Mouse (Mus musculus) stomach, postnatal 0 days (tissue): Measurements from ENCODE around the gene Ercc8. TPM values are rescaled to one million over a fixed set of nuclear protein-coding genes. Genes with fewer than 3 reads are reported as not detected.
A peak's percentile ranks its signal among the peaks of the same experiment; 100 is the strongest.

Experiments
- ATAC-seq: fragments of 200-750 bp; cut with Nextera tagmentation; 2 replicates; pipeline ENCODE4 v1.8.0; 2017; ENCODE audit not compliant: low FRiP score, low TSS enrichment
- DNase-seq: peaks from one replicate; pipeline ENCODE4 v3.0.0-alpha.2; 2016; ENCODE audit warnings: low spot score
- H3K27ac ChIP-seq: fragments of 300-500 bp; sonication (generic); replicated peaks from 2 replicates; pipeline ENCODE4 v1.5.1; 2014; ENCODE audit warnings: mild to moderate bottlenecking, control low read depth
- H3K27me3 ChIP-seq: fragments of 300-500 bp; sonication (generic); 2 replicates; pipeline ENCODE4 v1.6.1; 2014; ENCODE audit warnings: low read length; ENCODE audit not compliant: control insufficient read depth, insufficient read depth
- H3K36me3 ChIP-seq: fragments of 300-500 bp; sonication (generic); 2 replicates; pipeline ENCODE4 v1.6.1; 2014; ENCODE audit warnings: low read length, mixed read lengths; ENCODE audit not compliant: control insufficient read depth, insufficient read depth
- H3K4me1 ChIP-seq: fragments of 300-500 bp; sonication (generic); replicated peaks from 2 replicates; pipeline ENCODE4 v1.6.1; 2014; ENCODE audit warnings: antibody characterized with exemption; ENCODE audit not compliant: control insufficient read depth, insufficient read depth
- H3K4me2 ChIP-seq: fragments of 300-500 bp; sonication (generic); replicated peaks from 2 replicates; pipeline ENCODE4 v1.6.1; 2014; ENCODE audit warnings: low read depth, mild to moderate bottlenecking, control low read depth, moderate library complexity
- H3K4me3 ChIP-seq: fragments of 300-500 bp; sonication (generic); 2 replicates; pipeline ENCODE4 v1.5.1; 2014; ENCODE audit warnings: low read depth, low read length, control low read depth
- H3K9ac ChIP-seq: fragments of 300-500 bp; sonication (generic); 2 replicates; pipeline ENCODE4 v1.6.1; 2014; ENCODE audit warnings: mild to moderate bottlenecking, low read length, control low read depth, mixed read lengths
- H3K9me3 ChIP-seq: fragments of 300-500 bp; sonication (generic); 2 replicates; pipeline ENCODE4 v1.6.1; 2016; ENCODE audit warnings: low read length; ENCODE audit not compliant: control insufficient read depth
- CTCF ChIP-seq: IDR thresholded peaks from 2 replicates; pipeline ENCODE4 v1.5.1; 2016; ENCODE audit warnings: antibody characterized with exemption, low read depth, mild to moderate bottlenecking, moderate library complexity
- EP300 ChIP-seq: optimal IDR thresholded peaks from 2 replicates; pipeline ENCODE3; 2016; ENCODE audit warnings: antibody characterized with exemption
- WGBS: fragments of 180-500 bp; shearing (Covaris S2); extraction: QIAGEN DNeasy Blood & Tissue Kit; methylation state at CpG from one replicate; pipeline ENCODE4 v1.1.7; 2014; 5-methylcytosine and 5-hydroxymethylcytosine counted together
- polyA plus RNA-seq: library from polyadenylated mRNA; unstranded; fragments of >200 nt; fragmentation: Nextera tagmentation; extraction: Ambion mirVana; gene quantifications from 2 replicates; pipeline ENCODE4 v1.2.1, GENCODE M21; 2015

Gene Ercc8
- polyA plus RNA-seq, 1 experiment from 2014 or later = 8.4 TPM

- Histone ChIP-seq H3K27me3 (no peaks in the 10 kb centered on the region), H3K27ac (no peak overlapping the region), H3K9ac (no peak overlapping the region), H3K4me1 (no peaks in the 10 kb centered on the region), H3K4me3 (no peak overlapping the region), H3K9me3 (no peaks in the 10 kb centered on the region), H3K4me2 (no peak overlapping the region), H3K36me3 (peaks cover 6% of the 10 kb centered on the region; the same call in 1 of the 2 replicates)
- ATAC-seq (no peak), DNase-seq (no peak)
- TF ChIP-seq CTCF (no peak), EP300 (no peak)
These were observed 26.3 kb downstream of the Ercc8 start for GRCm38 (mm10) chr13:108184743-108185255.

GRCm38 (mm10) chr13:108185530-108185929 is 27.0 kb downstream of the Ercc8 start:
- Histone ChIP-seq H3K27ac (no peak overlapping the region), H3K4me3 (no peak overlapping the region), H3K27me3 (no peaks in the 10 kb centered on the region), H3K4me2 (no peak overlapping the region), H3K36me3 (peaks cover 5% of the 10 kb centered on the region; the same call in 1 of the 2 replicates), H3K9ac (no peak overlapping the region), H3K9me3 (no peaks in the 10 kb centered on the region), H3K4me1 (no peaks in the 10 kb centered on the region)
- DNase-seq (no peak), ATAC-seq (no peak)
- WGBS = 94% methylated on average over 3 of the region's 3 CpGs
- TF ChIP-seq CTCF (0 out of 2 replicates have a peak, but pooled peaks have one; percentile 4), EP300 (no peak)

DNA sequence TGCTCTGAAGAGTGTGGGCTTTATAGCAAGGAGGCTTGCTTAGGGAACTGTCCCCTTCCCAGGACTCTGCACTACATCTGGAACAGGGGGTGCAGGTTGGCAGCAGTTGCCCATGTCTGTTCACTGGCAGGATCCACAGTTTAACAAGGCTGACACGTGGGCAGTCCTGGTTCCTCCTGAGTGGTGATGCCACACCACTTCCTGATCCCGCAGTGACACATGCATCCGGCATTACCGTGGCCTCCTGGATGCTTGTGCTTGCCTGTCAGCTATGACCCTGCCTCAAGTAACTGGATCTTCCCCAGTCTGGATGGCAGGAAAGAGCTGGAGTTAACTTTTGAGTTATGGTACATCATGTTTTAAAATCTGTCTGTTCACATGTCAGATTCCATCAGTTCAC is 29.5 kb downstream of the Ercc8 start:
- 87% methylated on average over 4 of the region's 4 CpGs for WGBS
- no peak for TF ChIP-seq CTCF
- no peak for TF ChIP-seq EP300
- no peak overlapping the region for H3K4me3 ChIP-seq

GRCm38 (mm10) chr13:108191074-108191720 is 32.7 kb downstream of the Ercc8 start:
- Histone ChIP-seq H3K27ac (no peak overlapping the region), H3K4me1 (no peaks in the 10 kb centered on the region), H3K27me3 (no peaks in the 10 kb centered on the region), H3K9ac (no peak overlapping the region), H3K4me2 (no peak overlapping the region), H3K4me3 (no peak overlapping the region), H3K36me3 (peaks cover 4% of the 10 kb centered on the region; the same call in 1 of the 2 replicates), H3K9me3 (no peaks in the 10 kb centered on the region)
- DNase-seq (peak; percentile 72), ATAC-seq (peak; percentile 74)
- TF ChIP-seq EP300 (no peak), CTCF (peak; percentile 89)
- 47% methylated on average over 11 of the region's 11 CpGs for WGBS

More for the DNA sequence above, 29.5 kb downstream of the Ercc8 start:
- H3K36me3 ChIP-seq = no peaks in the 10 kb centered on the region; the same call in 1 of the 2 replicates
- no peak overlapping the region for H3K9ac ChIP-seq
- DNase-seq (no peak), ATAC-seq (no peak)
- H3K9me3 ChIP-seq = no peaks in the 10 kb centered on the region
- no peaks in the 10 kb centered on the region for H3K4me1 ChIP-seq
- H3K27ac ChIP-seq = no peak overlapping the region
- no peak overlapping the region for H3K4me2 ChIP-seq
- H3K27me3 ChIP-seq = no peaks in the 10 kb centered on the region

- no peaks in the 10 kb centered on the region for H3K9me3 ChIP-seq
- WGBS = 92% methylated on average over 6 of the region's 6 CpGs
- TF ChIP-seq CTCF (no peak), EP300 (no peak)
- no peak overlapping the region for H3K4me3 ChIP-seq
- H3K36me3 ChIP-seq = peaks cover 4% of the 10 kb centered on the region; the same call in 1 of the 2 replicates
- H3K27ac ChIP-seq = no peak overlapping the region
- no peaks in the 10 kb centered on the region for H3K27me3 ChIP-seq
- no peak overlapping the region for H3K9ac ChIP-seq
- DNase-seq = no peak
- H3K4me1 ChIP-seq = no peaks in the 10 kb centered on the region
- no peak for ATAC-seq
- no peak overlapping the region for H3K4me2 ChIP-seq
These were observed 36.9 kb downstream of the Ercc8 start for GRCm38 (mm10) chr13:108195474-108195873.

GRCm38 (mm10) chr13:108204857-108205256 is 46.3 kb downstream of the Ercc8 start:
- no peaks in the 10 kb centered on the region for H3K4me1 ChIP-seq
- DNase-seq (no peak), ATAC-seq (no peak)
- H3K9me3 ChIP-seq = no peaks in the 10 kb centered on the region
- H3K4me2 ChIP-seq = no peak overlapping the region
- TF ChIP-seq EP300 = no peak
- H3K36me3 ChIP-seq = no peaks in the 10 kb centered on the region
- no peak overlapping the region for H3K9ac ChIP-seq
- H3K4me3 ChIP-seq = no peak overlapping the region
- H3K27ac ChIP-seq = no peak overlapping the region
- WGBS = 76% methylated on average over 3 of the region's 3 CpGs
- H3K27me3 ChIP-seq = no peaks in the 10 kb centered on the region
